Mouse (Mus musculus) layer of hippocampus, adult 6 months (tissue): Measurements from ENCODE around the gene Apba3. TPM values are rescaled to one million over a fixed set of nuclear protein-coding genes. Genes with fewer than 3 reads are reported as not detected.

Experiments used
- long read RNA-seq, 2 experiments: library from polyadenylated mRNA; unstranded; transcript quantifications; one replicate each; pipeline ENCODE4 v2.0.0; 2019 to 2020
- microRNA-seq: library from miRNA; unstranded; fragments of <30 nt; microRNA quantifications from one replicate; pipeline ENCODE4 v1.2.0, GENCODE M21; 2020
- polyA plus RNA-seq: library from polyadenylated mRNA; unstranded; fragments of <200 nt; fragmentation: Nextera tagmentation; gene quantifications from 2 replicates; pipeline ENCODE4 v1.2.3, GENCODE M21; 2021

The Apba3 gene
- polyA plus RNA-seq: 20.9 and 24.9 TPM in 2 replicates
- long read RNA-seq, experiment 1, transcript Apba3-201 (11 exons, 2,106 nt): major isoform, 30 of 44 reads
- long read RNA-seq, experiment 1, partial matches to known transcripts: 3 of 44 reads
- long read RNA-seq, experiment 1, other reads (novel, unspliced or antisense): 11 of 44 reads
- long read RNA-seq, experiment 2, transcript Apba3-201 (11 exons, 2,106 nt): major isoform, 64 of 114 reads
- long read RNA-seq, experiment 2, partial matches to known transcripts: 9 of 114 reads
- long read RNA-seq, experiment 2, other reads (novel, unspliced or antisense): 41 of 114 reads

DNA sequence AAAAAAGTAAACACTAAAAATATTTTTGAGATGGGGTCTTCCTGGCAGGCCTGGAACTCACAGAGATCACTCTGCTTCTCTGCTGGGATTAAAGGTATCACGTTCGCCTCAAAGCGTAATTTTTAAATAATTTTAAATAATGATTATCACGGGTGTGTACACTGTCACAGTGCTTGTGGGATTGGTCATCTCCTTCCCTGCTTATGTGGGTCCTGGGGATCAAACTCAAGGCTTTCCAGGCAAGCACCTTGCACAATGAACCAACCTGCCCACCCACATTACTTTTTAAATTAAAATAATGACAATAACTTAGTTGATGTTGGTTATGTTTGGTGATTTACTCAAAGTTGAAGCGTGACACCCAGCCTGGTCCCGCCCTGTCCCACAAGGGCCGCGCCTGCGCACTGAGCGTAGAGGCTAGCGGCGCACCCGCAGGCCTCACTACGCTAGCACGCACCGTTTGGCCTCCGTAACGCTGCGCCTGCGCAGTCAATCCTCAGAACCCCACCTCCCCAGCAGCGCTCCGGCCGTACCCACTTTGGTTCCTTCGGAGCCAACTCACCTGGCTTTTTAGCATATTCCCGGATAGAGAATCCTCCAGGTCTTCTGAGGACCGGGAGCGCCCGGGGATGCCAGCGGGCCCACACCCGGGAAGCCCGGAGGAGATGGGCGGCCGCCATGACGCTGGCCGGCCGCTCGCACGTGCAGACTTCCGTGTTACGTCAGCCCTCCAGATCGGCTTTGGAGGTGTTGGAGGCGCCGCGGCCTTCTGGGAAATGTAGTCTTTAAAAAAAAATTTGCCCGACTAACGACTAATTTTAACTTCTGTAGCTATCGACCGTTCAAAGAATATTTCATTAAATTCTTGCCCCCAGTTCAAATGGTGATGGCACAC is at the start of gene Apba3, which contains the start of gene Mrpl54:
TSS of gene Apba3 (plus strand) at position 750 of the 895 bp plus-strand sequence.
TSS of gene Mrpl54 (minus strand) at position 724 of the 895 bp plus-strand sequence.

DNA sequence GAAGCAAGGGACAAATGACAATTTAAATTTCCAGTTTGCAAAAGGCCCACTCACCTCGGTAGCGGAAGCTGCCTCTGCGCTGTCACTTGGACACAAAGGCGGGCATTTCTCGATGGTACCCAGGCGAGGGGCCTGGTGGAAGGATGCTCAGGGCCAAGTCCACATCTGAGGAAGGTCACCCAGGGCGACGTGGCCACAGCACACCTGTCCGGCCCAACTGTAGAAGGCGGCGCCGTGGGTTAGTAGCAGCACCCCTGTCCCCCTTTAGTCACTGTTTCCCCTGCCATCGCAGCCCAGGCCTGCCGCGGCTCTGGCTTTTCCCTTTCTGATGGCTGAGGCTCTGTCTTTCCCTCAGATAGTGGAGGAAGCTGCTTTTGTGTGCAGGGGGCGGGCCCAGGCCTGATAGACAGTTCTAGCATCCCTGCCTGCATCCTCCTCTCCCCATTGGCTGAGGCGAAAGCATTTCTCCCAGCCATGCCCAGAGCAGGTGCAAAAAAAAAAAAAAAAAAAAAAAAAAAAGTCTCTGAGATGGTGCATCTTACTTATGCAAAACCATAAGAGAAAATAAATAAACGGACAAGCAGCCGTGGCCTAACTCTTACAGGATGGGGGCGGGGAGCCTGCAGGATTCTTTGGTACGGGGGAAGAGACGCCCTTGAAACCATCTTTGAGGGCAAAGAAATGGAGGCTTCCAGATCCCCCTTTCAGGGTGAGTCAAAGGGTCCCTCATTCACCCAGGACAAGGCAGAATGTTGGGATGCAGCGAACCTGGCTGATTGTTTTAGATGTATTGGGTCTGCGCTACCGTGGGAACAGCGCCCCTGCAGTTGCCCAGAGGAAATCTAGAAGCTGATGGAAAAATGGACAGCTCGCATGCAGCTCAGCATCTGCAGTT is 36.1 kb upstream of the Apba3 start, which contains the start of gene Atcay:
TSS of gene Atcay (minus strand) at position 396 of the 895 bp plus-strand sequence.

DNA sequence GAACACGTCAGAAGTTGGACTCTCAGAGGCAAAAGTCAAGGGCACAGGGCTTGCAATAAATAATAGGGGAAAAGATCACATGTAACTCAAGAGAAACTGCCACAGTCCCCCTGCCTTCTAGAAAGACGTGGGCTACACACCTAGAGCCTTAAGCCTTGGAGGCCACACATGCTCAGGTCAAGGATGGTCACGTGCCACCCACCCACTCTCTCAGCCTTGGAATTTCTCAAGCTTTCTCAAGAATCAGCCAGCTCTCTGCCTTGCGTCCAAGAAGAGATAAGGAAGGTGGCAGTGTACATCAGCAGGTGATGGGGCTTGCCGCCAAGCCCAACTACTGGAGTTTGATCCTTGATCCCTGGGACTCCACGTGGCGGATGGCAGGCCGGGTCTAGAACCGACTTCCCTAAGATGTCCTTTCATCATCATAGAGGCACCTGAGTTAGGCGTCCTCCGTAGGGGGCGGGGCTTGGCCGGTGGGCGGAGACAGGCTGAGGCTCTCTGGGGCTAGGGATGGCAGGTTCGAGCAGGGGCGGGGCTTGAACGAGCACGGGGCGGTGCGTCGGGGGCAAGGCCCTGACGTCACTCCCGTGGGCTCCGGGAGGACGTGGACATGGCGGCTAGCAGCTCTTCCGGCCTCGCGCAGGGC is 34.1 kb upstream of the Apba3 start, which contains the start of gene Zfr2:
TSS of gene Zfr2 (plus strand) at position 576 of the 646 bp plus-strand sequence.

DNA sequence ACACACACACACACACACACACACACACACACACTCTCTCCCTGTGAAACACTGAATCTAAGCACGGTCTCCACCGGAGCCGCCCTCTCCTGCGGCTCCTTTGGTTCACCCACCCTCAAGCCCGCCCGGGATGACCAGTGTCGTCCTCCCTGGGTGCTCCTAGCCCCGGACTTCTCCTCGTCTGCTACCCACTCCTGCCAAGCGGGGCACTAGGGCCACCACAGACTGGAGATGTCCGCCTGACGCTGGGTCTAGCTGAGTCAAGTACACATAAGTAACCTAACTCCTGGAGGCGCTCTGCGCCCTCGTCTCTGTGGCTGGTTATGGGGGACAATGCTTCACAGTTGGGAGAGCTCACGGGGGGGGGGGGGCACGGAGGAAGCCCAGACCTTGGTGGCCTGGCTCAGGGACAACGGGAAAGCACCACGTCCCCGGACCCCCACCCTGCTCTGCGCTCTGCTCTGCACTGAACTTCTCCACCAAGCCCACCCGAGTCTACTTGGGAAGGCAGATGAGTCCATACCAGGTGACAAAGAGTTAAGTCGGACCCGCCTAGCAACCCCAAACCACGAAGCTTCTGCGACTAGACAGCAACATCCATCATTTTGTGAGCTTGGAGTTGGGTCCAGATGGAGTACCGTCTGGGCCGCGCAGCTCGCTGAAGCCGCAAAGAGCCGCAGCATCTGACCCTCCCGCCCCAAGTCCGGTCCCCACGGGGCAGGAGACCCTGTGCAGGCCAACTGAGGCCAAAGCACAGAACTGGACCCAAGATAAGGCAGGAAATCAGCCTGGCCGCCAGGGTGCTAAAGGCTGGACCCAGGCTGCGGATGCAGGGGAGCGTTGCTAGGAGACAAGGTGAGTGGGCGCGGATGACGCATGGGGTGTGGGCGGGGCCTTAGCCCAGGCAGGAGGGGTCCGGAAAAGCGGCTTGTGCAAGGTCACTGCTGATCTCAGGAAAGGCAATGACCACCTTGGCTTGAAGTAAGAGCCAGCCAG is 14.0 kb upstream of the Apba3 start, which contains the start of gene Matk:
TSS of gene Matk (plus strand) at position 512 of the 996 bp plus-strand sequence.

DNA sequence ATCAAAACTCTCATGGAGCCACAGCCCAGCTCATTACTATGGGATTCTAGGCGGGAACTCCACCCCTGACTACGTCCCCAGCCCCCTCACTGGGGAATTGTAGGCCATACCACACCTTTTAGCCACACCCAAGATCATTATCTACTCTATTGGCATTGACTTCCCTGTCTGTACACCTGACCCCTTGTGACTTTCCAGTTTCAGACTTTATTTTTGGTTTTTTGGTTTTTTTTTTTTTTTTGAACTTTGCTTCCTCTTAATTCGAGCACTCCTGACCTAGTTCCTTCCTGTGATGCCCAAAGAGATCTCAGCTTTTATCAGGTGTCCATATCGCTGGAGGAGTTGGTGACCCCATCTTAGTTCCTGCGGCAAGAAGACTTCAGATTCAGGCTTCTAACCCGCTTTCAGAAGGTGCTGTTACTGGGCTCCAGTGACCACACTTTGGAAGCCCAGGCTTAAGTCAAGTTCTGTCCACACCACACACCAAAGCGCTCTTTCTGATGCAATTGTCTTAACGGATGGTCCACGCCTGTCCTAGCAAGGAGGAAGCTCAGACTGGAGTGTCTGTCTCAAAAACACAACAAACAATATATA is 24.8 kb downstream of the Apba3 start, which contains the start of gene Tjp3:
TSS of gene Tjp3 (minus strand) at position 71 of the 594 bp plus-strand sequence.

DNA sequence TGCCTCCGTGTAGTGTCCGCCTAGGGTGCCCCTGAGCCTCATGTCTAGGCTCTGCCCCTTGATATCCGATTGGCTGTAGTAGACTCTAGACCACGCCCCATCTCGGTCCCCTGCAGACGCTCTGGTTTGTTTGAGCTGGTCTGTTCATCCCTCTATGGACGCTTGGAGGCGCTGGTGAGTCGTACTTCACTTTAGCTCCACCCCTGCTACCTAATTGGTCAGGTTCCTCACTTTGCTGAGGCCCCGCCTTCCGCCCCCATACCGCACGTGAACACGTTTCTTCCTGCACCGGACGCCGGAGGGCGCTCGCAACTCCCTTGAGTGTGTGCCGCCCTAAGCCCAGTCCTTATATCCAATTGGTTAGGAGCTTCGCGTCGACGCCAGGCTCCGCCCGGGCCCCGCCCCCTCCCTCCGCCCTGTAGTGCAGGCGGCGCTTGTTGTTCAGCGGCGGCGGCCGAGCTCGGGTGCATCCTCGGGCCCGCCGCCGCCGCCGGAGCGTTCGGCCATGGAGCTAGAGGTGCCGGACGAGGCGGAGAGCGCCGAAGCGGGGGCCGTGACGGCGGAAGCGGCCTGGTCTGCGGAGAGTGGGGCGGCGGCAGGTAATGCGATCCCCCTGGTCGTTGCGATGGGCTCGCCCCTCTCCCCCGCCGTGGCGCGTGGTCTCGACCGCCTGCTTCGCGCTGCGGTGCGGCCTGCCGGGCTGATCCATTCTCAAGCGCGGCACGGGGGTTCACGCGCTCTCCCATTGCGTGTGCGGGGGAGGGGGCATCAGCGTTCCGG is 26.0 kb downstream of the Apba3 start, which contains the start of gene Pip5k1c:
TSS of gene Pip5k1c (plus strand) at position 410 of the 780 bp plus-strand sequence.

DNA sequence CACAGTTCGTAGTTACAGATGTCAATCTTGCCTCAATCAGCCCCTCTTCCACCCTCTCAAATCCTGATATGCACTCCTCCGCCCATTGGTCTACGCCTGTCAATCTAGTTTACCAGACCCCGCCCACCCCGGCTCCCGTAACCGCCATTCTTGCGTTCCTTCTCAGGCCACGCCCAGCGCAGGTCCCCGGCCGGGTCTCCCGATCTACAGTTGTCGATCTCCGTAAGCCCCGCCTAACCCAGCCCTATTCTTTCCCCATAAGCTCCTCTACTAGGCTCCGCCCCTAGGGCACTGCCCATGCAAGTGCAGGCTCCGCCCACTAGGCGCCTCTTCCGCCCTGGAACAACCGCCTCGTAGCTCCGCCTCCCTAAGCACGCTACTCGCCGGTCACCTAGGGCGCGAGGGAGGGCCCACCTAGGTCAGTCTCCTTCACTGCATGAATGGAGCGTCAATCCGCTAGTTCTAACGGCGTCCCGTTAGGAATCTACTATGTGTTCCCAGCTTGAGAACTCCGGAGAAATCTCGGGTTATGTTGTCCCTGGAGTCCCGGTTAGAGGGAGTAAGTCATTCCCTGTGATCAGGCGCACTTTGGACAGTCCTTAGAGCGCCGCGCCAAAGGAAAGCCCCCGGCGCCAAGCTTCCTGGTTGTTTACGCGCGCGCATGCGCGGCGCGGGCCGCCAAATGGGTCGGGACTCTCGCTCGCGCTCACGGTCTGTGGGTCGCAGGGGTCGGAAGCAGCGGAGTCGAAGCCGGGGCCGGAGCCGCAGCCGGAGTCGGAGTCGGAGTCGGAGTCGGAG is 54.0 kb downstream of the Apba3 start, which contains the start of gene Cactin:
TSS of gene Cactin (plus strand) at position 554 of the 798 bp plus-strand sequence.

Small RNAs within 50 kb of the gene (microRNA-seq; reads per million reads assigned to microRNA genes)
- gene Mir3057: 51.5 reads per million, percentile 51 among the genes with 10 or more reads in this experiment

Other genes starting within 250 kb of the Apba3 start
- gene Diras1, start 241.3 kb upstream of the Apba3 start, polyA plus RNA-seq: 47.4 and 57.4 TPM in 2 replicates
- gene Slc39a3, start 229.5 kb upstream of the Apba3 start, polyA plus RNA-seq: 33.3 and 38.9 TPM in 2 replicates
- gene Sgta, start 206.8 kb upstream of the Apba3 start, polyA plus RNA-seq: 251 and 255 TPM in 2 replicates
- gene Thop1, start 196.9 kb upstream of the Apba3 start, polyA plus RNA-seq: 19.6 and 20.0 TPM in 2 replicates
- gene Creb3l3, start 168.1 kb upstream of the Apba3 start, polyA plus RNA-seq: 1.1 and 1.4 TPM in 2 replicates
- gene Map2k2, start 161.0 kb upstream of the Apba3 start, polyA plus RNA-seq: 109 and 133 TPM in 2 replicates
- 87.7 and 94.4 TPM in 2 replicates for gene Zbtb7a, start 131.7 kb upstream of the Apba3 start, polyA plus RNA-seq
- 15.8 and 17.3 TPM in 2 replicates for gene Pias4, start 99.0 kb upstream of the Apba3 start, polyA plus RNA-seq
- gene Eef2, start 90.3 kb upstream of the Apba3 start, polyA plus RNA-seq: 609 and 694 TPM in 2 replicates
- 3.5 and 5.3 TPM in 2 replicates for gene Dapk3, start 84.0 kb upstream of the Apba3 start, polyA plus RNA-seq
- gene 4930442H23Rik, start 83.1 kb upstream of the Apba3 start, polyA plus RNA-seq: not detected in 2 replicates
- gene Nmrk2, start 64.9 kb upstream of the Apba3 start, polyA plus RNA-seq: not detected in 2 replicates
- gene Atcay, start 36.1 kb upstream of the Apba3 start, polyA plus RNA-seq: 47.2 and 52.7 TPM in 2 replicates
- gene Zfr2, start 33.8 kb upstream of the Apba3 start, polyA plus RNA-seq: 33.7 and 36.7 TPM in 2 replicates
- gene Matk, start 14.0 kb upstream of the Apba3 start, polyA plus RNA-seq: 145 and 170 TPM in 2 replicates
- 119 and 122 TPM in 2 replicates for gene Mrpl54, start within 50 bp of the Apba3 start, polyA plus RNA-seq
- gene Tjp3, start 24.6 kb downstream of the Apba3 start, polyA plus RNA-seq: 1.1 and 4.3 TPM in 2 replicates
- gene Pip5k1c, start 26.0 kb downstream of the Apba3 start, polyA plus RNA-seq: 48.2 and 55.7 TPM in 2 replicates
- 13.5 and 13.9 TPM in 2 replicates for gene Cactin, start 54.1 kb downstream of the Apba3 start, polyA plus RNA-seq
- gene Tbxa2r, start 61.8 kb downstream of the Apba3 start, polyA plus RNA-seq: 1.4 and 1.7 TPM in 2 replicates
- gene Gipc3, start 76.3 kb downstream of the Apba3 start, polyA plus RNA-seq: 0.60 and 0.80 TPM in 2 replicates
- gene Hmg20b, start 83.5 kb downstream of the Apba3 start, polyA plus RNA-seq: 28.5 TPM in 2 replicates
- 9.2 and 10.7 TPM in 2 replicates for gene Mfsd12, start 90.5 kb downstream of the Apba3 start, polyA plus RNA-seq
- not detected in 2 replicates for gene 4930404N11Rik, start 98.9 kb downstream of the Apba3 start, polyA plus RNA-seq
- 62.7 and 65.6 TPM in 2 replicates for gene Fzr1, start 111.6 kb downstream of the Apba3 start, polyA plus RNA-seq
- 178 and 192 TPM in 2 replicates for gene Dohh, start 117.5 kb downstream of the Apba3 start, polyA plus RNA-seq
- 4.3 and 4.7 TPM in 2 replicates for gene Gm48551, start 117.5 kb downstream of the Apba3 start, polyA plus RNA-seq
- 1.3 TPM in 1 of 2 replicates, not detected in the other for gene Gm48552, start 122.0 kb downstream of the Apba3 start, polyA plus RNA-seq
- 2.8 and 3.4 TPM in 2 replicates for gene Smim24, start 126.1 kb downstream of the Apba3 start, polyA plus RNA-seq
- gene Nfic, start 188.7 kb downstream of the Apba3 start, polyA plus RNA-seq: 22.5 and 25.0 TPM in 2 replicates
- 60.5 and 83.1 TPM in 2 replicates for gene Celf5, start 215.7 kb downstream of the Apba3 start, polyA plus RNA-seq
- 45.3 and 46.2 TPM in 2 replicates for gene Ncln, start 229.4 kb downstream of the Apba3 start, polyA plus RNA-seq
- 0.43 and 0.55 TPM in 2 replicates for gene S1pr4, start 233.2 kb downstream of the Apba3 start, polyA plus RNA-seq